ENCODE assay signal across 7 mouse cellular contexts in genomic region chr9:95406571-95407561, GRCm38 (mm10). TPM values are rescaled to one million over a fixed set of nuclear protein-coding genes. Genes with fewer than 3 reads are reported as not detected.
DNase-seq lines count a peak whose midpoint lies in the region; ATAC-seq and TF ChIP-seq lines count a peak whose summit lies in the region.

Chst2 (minus strand) TSS chr9:95406722.

- TF ChIP-seq CTCF in bone marrow macrophage, adult 2 months (IDR thresholded peaks at IDR 0.05; ENCODE audit: low read depth, low read length): no peak
- TF ChIP-seq CTCF in embryonic fibroblast, embryonic 13.5 days (IDR thresholded peaks at IDR 0.05; ENCODE audit: borderline replicate concordance, insufficient read depth, low read length): no peak
- TF ChIP-seq CTCF in midbrain, postnatal 0 days (IDR thresholded peaks at IDR 0.05): no peak

- no peaks in the 10 kb centered on the region for H3K9me3 ChIP-seq in heart, embryonic 12.5 days (replicated peaks)
- no peaks in the 10 kb centered on the region for H3K9me3 ChIP-seq in kidney, embryonic 15.5 days (replicated peaks)
- no peaks in the 10 kb centered on the region for H3K9me3 ChIP-seq in limb, embryonic 15.5 days
- no peaks in the 10 kb centered on the region for H3K9me3 ChIP-seq in midbrain, postnatal 0 days (ENCODE audit: low read length)
- H3K9me3 ChIP-seq in stomach, embryonic 16.5 days (replicated peaks; ENCODE audit: control insufficient read depth, low read length): no peaks in the 10 kb centered on the region

- no peaks in the 10 kb centered on the region for H3K4me1 ChIP-seq in bone marrow macrophage, adult 2 months (ENCODE audit: control insufficient read depth, insufficient read depth, low read length)
- H3K4me1 ChIP-seq in embryonic fibroblast, embryonic 13.5 days (ENCODE audit: control insufficient read depth, insufficient read depth, low read length): 0 out of 2 replicates have a peak, but pooled peaks cover 3% of the 10 kb centered on the region
- peaks cover 14% of the 10 kb centered on the region for H3K4me1 ChIP-seq in heart, embryonic 12.5 days (replicated peaks)
- H3K4me1 ChIP-seq in kidney, embryonic 15.5 days: peaks cover 39% of the 10 kb centered on the region
- peaks cover 21% of the 10 kb centered on the region for H3K4me1 ChIP-seq in limb, embryonic 15.5 days
- H3K4me1 ChIP-seq in midbrain, postnatal 0 days (ENCODE audit: insufficient read depth, low read length): peaks cover 11% of the 10 kb centered on the region; the same call in 1 of the 2 replicates
- peaks cover 4% of the 10 kb centered on the region for H3K4me1 ChIP-seq in stomach, embryonic 16.5 days (ENCODE audit: control insufficient read depth, insufficient read depth, low read length)

- peak; percentile 89 for DNase-seq in midbrain, postnatal 0 days (ENCODE audit: low spot score)

- peak within 1 kb of the TSS; percentile 95 for H3K4me2 ChIP-seq in heart, embryonic 12.5 days
- peak within 1 kb of the TSS; percentile 96 for H3K4me2 ChIP-seq in kidney, embryonic 15.5 days
- peak within 1 kb of the TSS; percentile 96 for H3K4me2 ChIP-seq in limb, embryonic 15.5 days
- H3K4me2 ChIP-seq in midbrain, postnatal 0 days (ENCODE audit: low read depth, low read length, poor library complexity, severe bottlenecking): peak within 1 kb of the TSS; percentile 95
- H3K4me2 ChIP-seq in stomach, embryonic 16.5 days (ENCODE audit: low read depth, low read length): peak within 1 kb of the TSS; percentile 88

- no peaks in the 10 kb centered on the region for H3K36me3 ChIP-seq in heart, embryonic 12.5 days
- no peaks in the 10 kb centered on the region for H3K36me3 ChIP-seq in kidney, embryonic 15.5 days
- H3K36me3 ChIP-seq in limb, embryonic 15.5 days: no peaks in the 10 kb centered on the region
- no peaks in the 10 kb centered on the region for H3K36me3 ChIP-seq in midbrain, postnatal 0 days (ENCODE audit: insufficient read depth, low read length)
- H3K36me3 ChIP-seq in stomach, embryonic 16.5 days (ENCODE audit: control insufficient read depth, insufficient read depth, low read length): no peaks in the 10 kb centered on the region

- peaks cover 11% of the 10 kb centered on the region for H3K27me3 ChIP-seq in heart, embryonic 12.5 days (replicated peaks)
- H3K27me3 ChIP-seq in kidney, embryonic 15.5 days: peaks cover 15% of the 10 kb centered on the region
- no peaks in the 10 kb centered on the region; the same call in 1 of the 2 replicates for H3K27me3 ChIP-seq in limb, embryonic 15.5 days
- H3K27me3 ChIP-seq in midbrain, postnatal 0 days (ENCODE audit: insufficient read depth, low read length): 0 out of 2 replicates have a peak, but pooled peaks cover 6% of the 10 kb centered on the region
- H3K27me3 ChIP-seq in stomach, embryonic 16.5 days (ENCODE audit: control insufficient read depth, insufficient read depth, low read length): peaks cover 16% of the 10 kb centered on the region; the same call in 1 of the 2 replicates

- ATAC-seq in heart, embryonic 12.5 days (ENCODE audit: insufficient number of reproducible peaks, low FRiP score): peak; percentile 89
- ATAC-seq in kidney, embryonic 15.5 days (replicated peaks; ENCODE audit: low FRiP score): peak; percentile 95
- ATAC-seq in limb, embryonic 15.5 days (ENCODE audit: insufficient number of reproducible peaks, low FRiP score, low TSS enrichment, low read depth): peak; percentile 91
- ATAC-seq in midbrain, postnatal 0 days (ENCODE audit: low FRiP score): peak; percentile 92
- peak; percentile 93 for ATAC-seq in stomach, embryonic 16.5 days (ENCODE audit: insufficient read depth, low FRiP score)

- WGBS in heart, embryonic 12.5 days: under 1% methylated on average over 101 of the region's 102 CpGs
- WGBS in kidney, embryonic 15.5 days: 0% methylated on average over 90 of the region's 102 CpGs
- WGBS in limb, embryonic 15.5 days: under 1% methylated on average over 86 of the region's 102 CpGs
- under 1% methylated on average over 93 of the region's 102 CpGs for WGBS in midbrain, postnatal 0 days
- under 1% methylated on average over 102 of the region's 102 CpGs for WGBS in stomach, embryonic 16.5 days

- H3K9ac ChIP-seq in heart, embryonic 12.5 days: peak within 1 kb of the TSS; percentile 79
- H3K9ac ChIP-seq in kidney, embryonic 15.5 days: peak within 1 kb of the TSS; percentile 81
- peak within 1 kb of the TSS; percentile 68 for H3K9ac ChIP-seq in limb, embryonic 15.5 days
- H3K9ac ChIP-seq in midbrain, postnatal 0 days (replicated peaks; ENCODE audit: low read length, poor library complexity, severe bottlenecking): peak within 1 kb of the TSS; percentile 69
- H3K9ac ChIP-seq in stomach, embryonic 16.5 days (ENCODE audit: low read length): peak within 1 kb of the TSS; percentile 76

- TF ChIP-seq POLR2A in bone marrow macrophage, adult 2 months (IDR thresholded peaks at IDR 0.05; ENCODE audit: borderline replicate concordance, low read depth, low read length): no peak
- peak; percentile 74 for TF ChIP-seq POLR2A in embryonic fibroblast, embryonic 13.5 days (IDR thresholded peaks at IDR 0.05; ENCODE audit: low read depth, low read length)

- H3K4me3 ChIP-seq in bone marrow macrophage, adult 2 months (ENCODE audit: insufficient read depth, low read length): peak within 1 kb of the TSS; percentile 28; the same call in 1 of the 2 replicates
- peak within 1 kb of the TSS; percentile 72 for H3K4me3 ChIP-seq in embryonic fibroblast, embryonic 13.5 days (ENCODE audit: insufficient read depth, low read length)
- H3K4me3 ChIP-seq in heart, embryonic 12.5 days: peak within 1 kb of the TSS; percentile 81
- peak within 1 kb of the TSS; percentile 75 for H3K4me3 ChIP-seq in kidney, embryonic 15.5 days (replicated peaks)
- H3K4me3 ChIP-seq in limb, embryonic 15.5 days: peak within 1 kb of the TSS; percentile 71
- peak within 1 kb of the TSS; percentile 88 for H3K4me3 ChIP-seq in midbrain, postnatal 0 days (ENCODE audit: low read depth, low read length)
- peak within 1 kb of the TSS; percentile 66 for H3K4me3 ChIP-seq in stomach, embryonic 16.5 days (replicated peaks; ENCODE audit: low read length)

- no peak within 1 kb of the TSS for H3K27ac ChIP-seq in bone marrow macrophage, adult 2 months (ENCODE audit: insufficient read depth, low read depth, low read length)
- peak within 1 kb of the TSS; percentile 73 for H3K27ac ChIP-seq in embryonic fibroblast, embryonic 13.5 days (ENCODE audit: insufficient read depth, low read length)
- H3K27ac ChIP-seq in heart, embryonic 12.5 days (ENCODE audit: poor library complexity, severe bottlenecking): peak within 1 kb of the TSS; percentile 49; the same call in 1 of the 2 replicates
- peak within 1 kb of the TSS; percentile 95 for H3K27ac ChIP-seq in kidney, embryonic 15.5 days
- peak within 1 kb of the TSS; percentile 86 for H3K27ac ChIP-seq in limb, embryonic 15.5 days
- peak within 1 kb of the TSS; percentile 73 for H3K27ac ChIP-seq in midbrain, postnatal 0 days (ENCODE audit: low read depth, low read length)
- H3K27ac ChIP-seq in stomach, embryonic 16.5 days (ENCODE audit: low read length): peak within 1 kb of the TSS; percentile 86

RNA-seq across cellular contexts. Expression of gene Chst2, which starts in this region (rescaled TPM):
- not detected in 2 replicates for polyA plus RNA-seq in bone marrow macrophage, adult 2 months (2012; ENCODE audit: insufficient read depth, insufficient read length, missing spikeins)
- polyA plus RNA-seq in embryonic fibroblast, embryonic 13.5 days (2011; ENCODE audit: insufficient read length, low read depth, missing spikeins): 20.0 and 21.5 TPM in 2 replicates
- polyA plus RNA-seq in heart, embryonic 12.5 days (2016; fragmentation: Nextera tagmentation; extraction: Ambion mirVana): 2.4 and 2.5 TPM in 2 replicates
- 7.1 and 8.3 TPM in 2 replicates for polyA plus RNA-seq in kidney, embryonic 15.5 days (2015; fragmentation: Nextera tagmentation; extraction: Ambion mirVana)
- 8.8 and 10.3 TPM in 2 replicates for polyA plus RNA-seq in limb, embryonic 15.5 days (2015; fragmentation: Nextera tagmentation; extraction: Ambion mirVana)
- total RNA-seq in midbrain, postnatal 0 days (2014; rRNA removed): 78.0 and 79.1 TPM in 2 replicates
- polyA plus RNA-seq in midbrain, postnatal 0 days (2015; fragmentation: Nextera tagmentation; extraction: Ambion mirVana): 33.9 and 36.4 TPM in 2 replicates
- 5.0 and 5.9 TPM in 2 replicates for polyA plus RNA-seq in stomach, embryonic 16.5 days (2015; fragmentation: Nextera tagmentation; extraction: Ambion mirVana)

Comparison
In these comparisons a context has a peak if more than half of its experiments do, and no peak if none do; other contexts are left out.
1. H3K4me3 ChIP-seq: peak in every context shown above with its lines; median percentile 88 in midbrain, postnatal 0 days; 81 in heart, embryonic 12.5 days; 75 in kidney, embryonic 15.5 days; 72 in embryonic fibroblast, embryonic 13.5 days; 71 in limb, embryonic 15.5 days; 66 in stomach, embryonic 16.5 days; 28 in bone marrow macrophage, adult 2 months.